Mouse (Mus musculus): Measurements from ENCODE around the gene Stil. TPM values are rescaled to one million over a fixed set of nuclear protein-coding genes. Genes with fewer than 3 reads are reported as not detected.
A peak's percentile ranks its signal among the peaks of the same experiment; 100 is the strongest.

The Stil gene
- polyA plus RNA-seq, 1 experiment from 2014 or later: 4.8 TPM

- DNase-seq: no peak
Measured at GRCm38 (mm10) chr4:115083031-115083430, 83.1 kb downstream of the Stil start.

GRCm38 (mm10) chr4:115085522-115086095, 85.7 kb downstream of the Stil start:
- Histone ChIP-seq H3K9ac (replicated peaks; ENCODE audit: low read length) (no peak overlapping the region), H3K4me1 (ENCODE audit: control insufficient read depth, insufficient read depth, low read length) (no peaks in the 10 kb centered on the region), H3K36me3 (ENCODE audit: control insufficient read depth, insufficient read depth, low read length) (no peaks in the 10 kb centered on the region), H3K4me3 (replicated peaks; ENCODE audit: low read depth, low read length) (no peak overlapping the region), H3K27me3 (ENCODE audit: control insufficient read depth, insufficient read depth, low read length) (peaks cover 6% of the 10 kb centered on the region; the same call in 1 of the 2 replicates), H3K4me2 (ENCODE audit: low read length) (no peak overlapping the region), H3K9me3 (ENCODE audit: control insufficient read depth, low read length) (no peaks in the 10 kb centered on the region), H3K27ac (replicated peaks; ENCODE audit: low read depth, low read length) (no peak overlapping the region)
- ATAC-seq (ENCODE audit: low FRiP score, low TSS enrichment) (no peak), DNase-seq (peak; percentile 81)
- 24% methylated on average over 6 of the region's 6 CpGs for WGBS

More at GRCm38 (mm10) chr4:115083031-115083430, 83.1 kb downstream of the Stil start:
- Histone ChIP-seq H3K27me3 (ENCODE audit: control insufficient read depth, insufficient read depth, low read length) (peaks cover 3% of the 10 kb centered on the region; the same call in 1 of the 2 replicates), H3K9me3 (ENCODE audit: control insufficient read depth, low read length) (no peaks in the 10 kb centered on the region), H3K36me3 (ENCODE audit: control insufficient read depth, insufficient read depth, low read length) (no peaks in the 10 kb centered on the region), H3K4me2 (ENCODE audit: low read length) (no peak overlapping the region), H3K4me1 (ENCODE audit: control insufficient read depth, insufficient read depth, low read length) (peaks cover 19% of the 10 kb centered on the region), H3K9ac (replicated peaks; ENCODE audit: low read length) (no peak overlapping the region), H3K4me3 (replicated peaks; ENCODE audit: low read depth, low read length) (no peak overlapping the region), H3K27ac (replicated peaks; ENCODE audit: low read depth, low read length) (no peak overlapping the region)
- 87% methylated on average over 3 of the region's 3 CpGs for WGBS
- no peak for ATAC-seq (ENCODE audit: low FRiP score, low TSS enrichment)

GRCm38 (mm10) chr4:115086257-115086656, 86.3 kb downstream of the Stil start:
- Histone ChIP-seq H3K27ac (replicated peaks; ENCODE audit: low read depth, low read length) (no peak overlapping the region), H3K4me2 (ENCODE audit: low read length) (no peak overlapping the region), H3K36me3 (ENCODE audit: control insufficient read depth, insufficient read depth, low read length) (no peaks in the 10 kb centered on the region), H3K27me3 (ENCODE audit: control insufficient read depth, insufficient read depth, low read length) (peaks cover 6% of the 10 kb centered on the region; the same call in 1 of the 2 replicates), H3K4me3 (replicated peaks; ENCODE audit: low read depth, low read length) (no peak overlapping the region), H3K9me3 (ENCODE audit: control insufficient read depth, low read length) (no peaks in the 10 kb centered on the region), H3K9ac (replicated peaks; ENCODE audit: low read length) (no peak overlapping the region), H3K4me1 (ENCODE audit: control insufficient read depth, insufficient read depth, low read length) (no peaks in the 10 kb centered on the region)
- DNase-seq (no peak), ATAC-seq (ENCODE audit: low FRiP score, low TSS enrichment) (no peak)
- WGBS: 63% methylated on average over 4 of the region's 4 CpGs

- Histone ChIP-seq H3K27me3 (ENCODE audit: control insufficient read depth, insufficient read depth, low read length) (peaks cover 6% of the 10 kb centered on the region; the same call in 1 of the 2 replicates), H3K27ac (replicated peaks; ENCODE audit: low read depth, low read length) (no peak overlapping the region), H3K9ac (replicated peaks; ENCODE audit: low read length) (no peak overlapping the region), H3K4me3 (replicated peaks; ENCODE audit: low read depth, low read length) (no peak overlapping the region), H3K9me3 (ENCODE audit: control insufficient read depth, low read length) (no peaks in the 10 kb centered on the region), H3K36me3 (ENCODE audit: control insufficient read depth, insufficient read depth, low read length) (no peaks in the 10 kb centered on the region), H3K4me2 (ENCODE audit: low read length) (no peak overlapping the region), H3K4me1 (ENCODE audit: control insufficient read depth, insufficient read depth, low read length) (no peaks in the 10 kb centered on the region)
- no peak for ATAC-seq (ENCODE audit: low FRiP score, low TSS enrichment)
- DNase-seq: no peak
- 66% methylated on average over 3 of the region's 3 CpGs for WGBS
Measured at GRCm38 (mm10) chr4:115086763-115087415, 86.9 kb downstream of the Stil start.

GRCm38 (mm10) chr4:115088611-115089338, 88.8 kb downstream of the Stil start, which contains the start of gene Pdzk1ip1:
Gene Pdzk1ip1, plus strand, starts transcription at chr4:115088708.
- Histone ChIP-seq H3K27me3 (ENCODE audit: control insufficient read depth, insufficient read depth, low read length) (peaks cover 6% of the 10 kb centered on the region; the same call in 1 of the 2 replicates), H3K4me1 (ENCODE audit: control insufficient read depth, insufficient read depth, low read length) (no peaks in the 10 kb centered on the region), H3K9me3 (ENCODE audit: control insufficient read depth, low read length) (no peaks in the 10 kb centered on the region), H3K36me3 (ENCODE audit: control insufficient read depth, insufficient read depth, low read length) (no peaks in the 10 kb centered on the region), H3K4me3 (replicated peaks; ENCODE audit: low read depth, low read length) (no peak within 1 kb of the TSS), H3K4me2 (ENCODE audit: low read length) (no peak within 1 kb of the TSS; the same call in 1 of the 2 replicates), H3K27ac (replicated peaks; ENCODE audit: low read depth, low read length) (no peak within 1 kb of the TSS), H3K9ac (replicated peaks; ENCODE audit: low read length) (no peak within 1 kb of the TSS)
- DNase-seq (no peak), ATAC-seq (ENCODE audit: low FRiP score, low TSS enrichment) (no peak)
- WGBS: 31% methylated on average over 11 of the region's 11 CpGs

- Histone ChIP-seq H3K9ac (replicated peaks; ENCODE audit: low read length) (no peak overlapping the region), H3K4me1 (ENCODE audit: control insufficient read depth, insufficient read depth, low read length) (peaks cover under 1% of the 10 kb centered on the region; the same call in 1 of the 2 replicates), H3K4me2 (ENCODE audit: low read length) (no peak overlapping the region), H3K27me3 (ENCODE audit: control insufficient read depth, insufficient read depth, low read length) (peaks cover 6% of the 10 kb centered on the region; the same call in 1 of the 2 replicates), H3K36me3 (ENCODE audit: control insufficient read depth, insufficient read depth, low read length) (no peaks in the 10 kb centered on the region), H3K27ac (replicated peaks; ENCODE audit: low read depth, low read length) (no peak overlapping the region), H3K4me3 (replicated peaks; ENCODE audit: low read depth, low read length) (no peak overlapping the region), H3K9me3 (ENCODE audit: control insufficient read depth, low read length) (no peaks in the 10 kb centered on the region)
- no peak for ATAC-seq (ENCODE audit: low FRiP score, low TSS enrichment)
- WGBS: 72% methylated on average over 2 of the region's 2 CpGs
- DNase-seq: no peak
Measured at GRCm38 (mm10) chr4:115090592-115090991, 90.6 kb downstream of the Stil start.

GRCm38 (mm10) chr4:115091806-115092205, 91.8 kb downstream of the Stil start:
- 84% methylated on average over 3 of the region's 3 CpGs for whole genome bisulfite sequencing

More at GRCm38 (mm10) chr4:115091806-115092205, 91.8 kb downstream of the Stil start:
- Histone ChIP-seq H3K27me3 (ENCODE audit: control insufficient read depth, insufficient read depth, low read length) (peaks cover 8% of the 10 kb centered on the region), H3K9me3 (ENCODE audit: control insufficient read depth, low read length) (no peaks in the 10 kb centered on the region), H3K36me3 (ENCODE audit: control insufficient read depth, insufficient read depth, low read length) (no peaks in the 10 kb centered on the region), H3K27ac (replicated peaks; ENCODE audit: low read depth, low read length) (no peak overlapping the region), H3K4me2 (ENCODE audit: low read length) (no peak overlapping the region), H3K4me3 (replicated peaks; ENCODE audit: low read depth, low read length) (no peak overlapping the region), H3K9ac (replicated peaks; ENCODE audit: low read length) (no peak overlapping the region), H3K4me1 (ENCODE audit: control insufficient read depth, insufficient read depth, low read length) (peaks cover 7% of the 10 kb centered on the region; the same call in 1 of the 2 replicates)
- no peak for DNase-seq
- no peak for ATAC-seq (ENCODE audit: low FRiP score, low TSS enrichment)

All from midbrain, embryonic 14.5 days (tissue).